Mouse (Mus musculus) small intestine, adult 2 months (tissue): ENCODE measurements around the gene Slc9b2. TPM values are rescaled to one million over a fixed set of nuclear protein-coding genes. Genes with fewer than 3 reads are reported as not detected.
A peak's percentile ranks its signal among the peaks of the same experiment; 100 is the strongest.

Experiments
- H3K27ac ChIP-seq: fragments of 200-500 bp; 2 replicates; pipeline ENCODE4 v1.5.1; 2012; ENCODE audit warnings: low read depth, low read length, control low read depth, inconsistent platforms; ENCODE audit not compliant: insufficient read depth
- H3K27me3 ChIP-seq: fragments of 200-500 bp; 2 replicates; pipeline ENCODE4 v1.6.1; 2012; ENCODE audit warnings: mild to moderate bottlenecking, moderate library complexity, low read length, inconsistent platforms; ENCODE audit not compliant: control insufficient read depth, insufficient read depth
- H3K36me3 ChIP-seq: fragments of 200-500 bp; 2 replicates; pipeline ENCODE4 v1.6.1; 2012; ENCODE audit warnings: mild to moderate bottlenecking, low read length, control low read depth, inconsistent platforms; ENCODE audit not compliant: control insufficient read depth, insufficient read depth
- H3K4me1 ChIP-seq: fragments of 200-500 bp; 2 replicates; pipeline ENCODE4 v1.6.1; 2012; ENCODE audit warnings: low read length, inconsistent platforms, mixed read lengths; ENCODE audit not compliant: control insufficient read depth, insufficient read depth, insufficient read length
- H3K4me3 ChIP-seq: fragments of 200-500 bp; 2 replicates; pipeline ENCODE4 v1.5.1; 2012; ENCODE audit warnings: low read depth, mild to moderate bottlenecking, control low read depth, inconsistent platforms, low read length, moderate library complexity
- CTCF ChIP-seq: fragments of 200-500 bp; IDR thresholded peaks from 2 replicates; pipeline ENCODE4 v1.5.1; 2012; ENCODE audit warnings: low read depth, mild to moderate bottlenecking, control low read depth, inconsistent platforms, low read length, moderate library complexity, mixed read lengths; ENCODE audit not compliant: insufficient replicate concordance, insufficient read length; ENCODE audit errors: extremely low read depth
- POLR2A ChIP-seq: fragments of 200-500 bp; IDR thresholded peaks from 2 replicates; pipeline ENCODE4 v1.6.1; 2012; ENCODE audit warnings: low read depth, mild to moderate bottlenecking, control low read depth, inconsistent platforms, low read length, moderate library complexity
- WGBS: fragments of 180-500 bp; shearing (Covaris S2); methylation state at CpG from one replicate; pipeline ENCODE4 v1.1.7; 2018; 5-methylcytosine and 5-hydroxymethylcytosine counted together
- polyA plus RNA-seq: library from polyadenylated mRNA; depleted of rRNA; stranded (reverse); fragments of >200 nt; gene quantifications from 2 replicates; pipeline ENCODE4 v1.2.3, GENCODE M21; 2012

Gene Slc9b2
- polyA plus RNA-seq, 1 experiment, result not detected

DNA sequence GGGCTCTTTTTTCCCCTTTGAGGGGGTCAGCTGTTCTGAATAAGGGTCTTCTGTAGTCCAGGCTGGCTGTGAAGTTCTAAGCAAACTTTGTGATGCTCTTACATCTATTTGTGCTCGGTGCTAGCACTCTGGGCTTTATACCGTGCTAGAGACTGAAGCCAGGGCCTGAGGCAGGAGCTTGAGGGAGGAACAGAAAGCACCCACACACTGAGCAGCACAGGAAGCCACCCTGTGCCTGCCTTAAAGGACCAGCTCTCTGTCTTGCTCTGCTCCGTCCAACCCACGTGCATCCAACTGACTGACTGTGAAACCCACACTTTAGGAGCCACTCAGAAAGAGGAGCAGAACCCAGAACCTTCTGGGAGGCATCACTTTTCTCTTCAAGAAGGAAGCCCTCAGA is 27.3 kb upstream of the Slc9b2 start:
- TF ChIP-seq POLR2A, result no peak
- TF ChIP-seq CTCF, result no peak
- no peaks in the 10 kb centered on the region for H3K4me1 ChIP-seq
- 76% methylated on average over 4 of the region's 4 CpGs for WGBS
- no peaks in the 10 kb centered on the region for H3K36me3 ChIP-seq
- no peak overlapping the region for H3K4me3 ChIP-seq
- no peak overlapping the region for H3K27ac ChIP-seq
- no peaks in the 10 kb centered on the region for H3K27me3 ChIP-seq

DNA sequence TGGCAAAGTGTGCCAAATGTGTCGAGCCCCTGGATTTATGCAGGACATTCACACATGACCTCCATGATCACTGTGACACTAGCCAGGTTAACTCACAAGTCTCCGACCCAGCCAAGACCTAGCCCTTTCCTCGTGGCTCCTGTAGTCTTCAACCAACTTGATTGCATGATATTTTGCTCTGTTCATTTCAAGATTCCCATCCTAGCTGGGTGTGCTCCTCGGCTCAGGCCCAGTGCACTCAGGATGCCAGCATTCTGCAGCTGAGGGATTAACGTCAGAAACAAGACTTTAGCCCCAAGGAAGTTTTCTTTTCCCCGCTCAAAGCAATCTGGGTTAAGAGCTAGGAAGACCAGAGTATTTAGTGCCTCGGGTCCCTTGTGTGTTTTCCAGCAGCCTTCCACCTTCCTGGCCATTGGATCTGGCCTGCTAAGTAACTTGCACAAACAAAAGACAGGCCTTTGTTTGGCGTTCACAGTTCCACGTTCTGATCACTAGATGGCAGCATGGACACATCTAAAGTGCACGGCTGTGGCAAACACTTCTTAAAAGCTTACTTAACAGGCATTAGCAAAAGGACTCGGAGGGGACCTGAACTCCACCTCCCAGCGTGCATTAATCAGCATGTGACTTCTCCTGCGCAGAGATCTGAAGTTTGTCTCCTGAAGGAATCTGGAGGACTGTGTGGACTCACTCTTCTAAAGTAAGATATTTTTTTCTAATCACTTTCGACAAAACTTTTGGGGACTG is 26.7 kb upstream of the Slc9b2 start, which contains the start of gene Bdh2:
TSS of gene Bdh2 (plus strand) at position 553 of the 747 bp plus-strand sequence.
- H3K27me3 ChIP-seq, result no peaks in the 10 kb centered on the region
- H3K4me1 ChIP-seq, result no peaks in the 10 kb centered on the region
- TF ChIP-seq CTCF (peak; percentile 52; the same call in 1 of the 2 replicates), POLR2A (no peak)
- no peak within 1 kb of the TSS for H3K27ac ChIP-seq
- no peaks in the 10 kb centered on the region for H3K36me3 ChIP-seq
- no peak within 1 kb of the TSS for H3K4me3 ChIP-seq
- 27% methylated on average over 14 of the region's 14 CpGs for WGBS

DNA sequence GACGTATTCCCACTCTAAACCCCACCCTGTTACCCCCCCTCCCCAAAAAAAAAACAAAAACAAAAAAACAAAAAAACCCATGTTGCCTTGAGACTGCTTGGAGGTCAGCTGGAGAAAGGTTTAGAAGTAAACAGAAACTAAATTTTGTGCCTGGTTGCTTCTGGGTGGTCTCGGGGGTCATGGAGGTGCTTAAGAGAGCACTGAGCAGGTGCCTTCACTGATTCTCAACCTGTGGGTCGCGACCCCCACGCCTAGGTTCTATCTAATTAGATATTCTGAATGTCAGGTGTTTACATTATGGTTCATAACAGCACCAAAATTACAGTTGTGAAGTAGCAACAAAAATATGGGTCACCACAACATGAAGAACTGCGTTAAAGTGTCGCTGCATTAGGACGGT is 25.8 kb upstream of the Slc9b2 start:
- Histone ChIP-seq H3K36me3 (no peaks in the 10 kb centered on the region), H3K4me1 (no peaks in the 10 kb centered on the region), H3K27ac (no peak overlapping the region), H3K27me3 (no peaks in the 10 kb centered on the region), H3K4me3 (no peak overlapping the region)
- TF ChIP-seq CTCF, result no peak
- TF ChIP-seq POLR2A, result no peak
- 76% methylated on average over 8 of the region's 8 CpGs for WGBS

DNA sequence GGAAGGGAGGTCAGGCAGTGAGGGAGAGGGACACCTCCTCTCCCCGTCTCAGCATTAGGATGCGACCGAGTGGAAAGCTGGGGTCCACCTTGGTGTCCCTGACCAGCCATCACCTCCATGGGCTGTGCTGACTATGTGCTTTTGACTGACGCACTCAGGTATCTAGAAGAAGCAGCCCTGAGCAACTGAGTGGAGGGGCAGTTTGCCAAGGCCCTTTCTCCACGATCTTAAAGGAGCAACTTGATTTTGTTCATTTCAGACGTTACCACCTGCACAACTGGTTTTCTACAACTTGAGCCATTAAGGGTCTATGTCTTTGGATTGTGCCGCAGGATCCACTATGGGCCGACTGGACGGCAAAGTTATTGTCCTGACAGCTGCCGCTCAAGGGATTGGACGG is 22.2 kb upstream of the Slc9b2 start:
- no peak overlapping the region for H3K27ac ChIP-seq
- H3K27me3 ChIP-seq, result no peaks in the 10 kb centered on the region
- no peak overlapping the region for H3K4me3 ChIP-seq
- H3K4me1 ChIP-seq, result peaks cover 3% of the 10 kb centered on the region; the same call in 1 of the 2 replicates
- TF ChIP-seq CTCF (no peak), POLR2A (no peak)
- 85% methylated on average over 11 of the region's 11 CpGs for WGBS
- no peaks in the 10 kb centered on the region for H3K36me3 ChIP-seq

DNA sequence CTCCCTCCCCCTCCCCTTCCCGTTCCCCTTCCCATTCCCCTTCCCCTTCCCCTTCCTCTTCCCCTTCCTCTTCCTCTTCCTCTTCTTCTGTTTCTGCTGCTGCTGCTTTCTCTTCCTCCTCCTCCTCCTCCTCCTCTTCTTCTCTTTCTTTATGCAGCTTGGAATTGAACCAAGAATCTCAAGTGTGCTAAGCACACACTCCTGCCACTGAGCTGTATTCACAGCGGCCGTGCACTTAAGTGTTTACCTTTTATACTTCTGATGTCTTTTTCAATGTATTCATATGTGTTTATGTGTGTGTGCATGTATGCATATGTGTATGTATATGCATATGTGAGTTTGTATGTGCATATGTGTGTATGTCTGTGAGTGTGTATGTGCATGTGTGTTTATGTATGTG is 21.7 kb upstream of the Slc9b2 start:
- Histone ChIP-seq H3K4me1 (peaks cover 3% of the 10 kb centered on the region; the same call in 1 of the 2 replicates), H3K27me3 (no peaks in the 10 kb centered on the region), H3K27ac (no peak overlapping the region), H3K36me3 (no peaks in the 10 kb centered on the region), H3K4me3 (no peak overlapping the region)
- TF ChIP-seq POLR2A, result no peak
- no peak for TF ChIP-seq CTCF
- 59% methylated on average over 3 of the region's 3 CpGs for WGBS

DNA sequence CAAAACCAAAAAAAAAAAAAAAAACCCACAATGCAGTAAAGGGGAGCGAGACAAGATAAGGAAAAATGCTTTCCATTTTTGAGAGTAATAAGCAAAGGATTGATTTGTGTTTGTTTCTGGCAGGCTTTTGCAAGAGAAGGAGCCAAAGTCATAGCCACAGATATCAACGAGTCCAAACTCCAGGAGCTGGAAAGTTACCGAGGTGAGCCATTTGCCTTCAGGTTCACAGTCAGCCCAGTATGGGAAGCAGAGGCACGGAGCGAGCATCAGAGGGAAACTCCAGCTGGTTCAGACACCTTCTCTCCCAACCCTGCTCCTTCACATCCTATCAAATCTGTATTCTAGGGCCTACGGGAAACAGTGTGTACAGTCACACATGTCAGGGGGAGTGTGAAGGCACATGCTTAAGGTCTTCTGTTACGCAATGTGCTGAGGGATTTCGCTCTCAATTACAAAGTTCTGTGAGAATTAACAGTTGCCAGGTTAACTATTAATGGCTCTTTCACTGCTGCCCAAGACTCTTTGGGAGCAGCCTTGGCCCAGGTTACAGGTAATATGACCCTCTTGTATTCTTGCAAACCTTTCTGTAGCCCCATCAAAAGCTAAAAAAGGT is 19.3 kb upstream of the Slc9b2 start:
- H3K4me1 ChIP-seq, result peaks cover 3% of the 10 kb centered on the region; the same call in 1 of the 2 replicates
- H3K36me3 ChIP-seq, result no peaks in the 10 kb centered on the region
- WGBS, result 33% methylated on average over 8 of the region's 8 CpGs
- no peaks in the 10 kb centered on the region for H3K27me3 ChIP-seq
- peak overlapping the region; percentile 56; the same call in 1 of the 2 replicates for H3K27ac ChIP-seq
- TF ChIP-seq CTCF (no peak), POLR2A (no peak)
- H3K4me3 ChIP-seq, result no peak overlapping the region

DNA sequence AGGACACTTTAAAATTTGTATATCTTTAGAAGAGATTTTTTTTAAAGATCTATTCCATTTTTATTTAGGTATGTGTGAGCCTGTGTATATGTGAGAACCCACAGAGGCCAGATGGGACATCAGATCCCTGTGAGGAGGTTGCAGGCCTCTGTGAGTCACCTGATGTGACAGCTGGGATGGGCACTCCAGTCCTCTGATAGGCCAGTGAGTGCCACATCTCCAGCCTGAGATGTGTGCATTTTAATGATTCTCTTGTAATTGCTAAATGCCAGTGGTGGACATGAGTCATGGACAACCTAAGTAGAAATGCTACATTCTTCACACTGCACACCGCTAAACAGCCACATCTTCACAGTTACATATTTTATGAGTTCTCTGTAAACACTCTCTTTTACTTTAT is 18.4 kb upstream of the Slc9b2 start:
- peaks cover 3% of the 10 kb centered on the region; the same call in 1 of the 2 replicates for H3K4me1 ChIP-seq
- no peak overlapping the region for H3K27ac ChIP-seq
- WGBS, result 93% methylated on average over 1 of the region's 1 CpGs
- no peak overlapping the region for H3K4me3 ChIP-seq
- H3K36me3 ChIP-seq, result no peaks in the 10 kb centered on the region
- no peak for TF ChIP-seq CTCF
- TF ChIP-seq POLR2A, result no peak
- no peaks in the 10 kb centered on the region for H3K27me3 ChIP-seq
